Mouse (Mus musculus): ENCODE results near the gene Zfp385c.
"Not testable (repeated sequence)": the region's sequence is repeated elsewhere in the genome, so short reads cannot be mapped to it uniquely, and the experiment has no call there.

The Zfp385c gene

DNA sequence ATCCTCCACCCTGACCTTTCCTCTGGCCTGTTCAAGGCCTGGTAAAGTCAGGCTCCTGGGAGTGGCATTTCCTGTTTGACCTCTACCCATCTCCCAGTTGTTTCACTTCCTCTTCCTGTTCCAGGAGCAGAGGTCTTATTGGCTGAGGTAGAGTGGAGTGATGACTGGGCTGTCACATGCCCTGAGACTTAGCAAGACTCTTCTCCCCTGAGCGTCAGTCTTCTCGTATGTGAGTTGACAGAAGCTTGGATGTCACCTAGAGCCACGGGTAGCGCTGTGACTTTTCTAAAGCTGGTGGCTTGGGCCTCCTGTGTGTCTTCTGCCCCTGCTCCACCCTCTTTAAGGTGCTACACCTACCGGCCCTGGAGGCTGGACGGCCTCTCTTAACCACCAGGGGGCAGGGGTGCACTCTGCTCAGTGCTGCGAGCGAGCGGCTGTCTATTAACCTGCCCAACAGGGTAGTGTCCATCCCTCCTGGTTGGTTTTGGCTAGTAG lies 65.5 kb downstream of the Zfp385c start:
- DNase-seq (ENCODE audit: low spot score in 2 of 2): peak; percentile 67 to 83

GRCm38 (mm10) chr11:100625754-100626700 lies 66.2 kb downstream of the Zfp385c start:
- DNase-seq (ENCODE audit: low spot score in 2 of 2): no peak

DNA sequence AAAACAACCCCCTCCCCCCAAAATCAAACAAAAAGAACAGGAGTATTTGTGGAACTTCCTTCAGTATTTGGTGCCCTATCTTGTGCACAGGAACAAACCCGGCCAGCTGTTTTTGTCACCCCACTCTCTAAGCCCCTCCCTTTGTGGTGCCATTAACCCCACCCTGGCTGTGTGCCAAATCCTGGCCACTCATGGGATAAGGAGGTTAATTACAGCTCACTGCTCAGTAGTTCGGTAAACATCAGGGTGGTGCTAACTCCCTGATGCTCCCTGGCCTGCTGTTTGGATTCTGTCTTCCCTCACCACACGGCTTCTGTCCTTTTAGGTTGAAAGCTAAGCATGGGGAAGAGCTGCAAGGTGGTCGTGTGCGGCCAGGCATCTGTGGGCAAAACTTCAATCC lies 68.4 kb downstream of the Zfp385c start:
- peak in 1 of 2 experiments; percentile 16 for DNase-seq (ENCODE audit: low spot score in 2 of 2)

DNA sequence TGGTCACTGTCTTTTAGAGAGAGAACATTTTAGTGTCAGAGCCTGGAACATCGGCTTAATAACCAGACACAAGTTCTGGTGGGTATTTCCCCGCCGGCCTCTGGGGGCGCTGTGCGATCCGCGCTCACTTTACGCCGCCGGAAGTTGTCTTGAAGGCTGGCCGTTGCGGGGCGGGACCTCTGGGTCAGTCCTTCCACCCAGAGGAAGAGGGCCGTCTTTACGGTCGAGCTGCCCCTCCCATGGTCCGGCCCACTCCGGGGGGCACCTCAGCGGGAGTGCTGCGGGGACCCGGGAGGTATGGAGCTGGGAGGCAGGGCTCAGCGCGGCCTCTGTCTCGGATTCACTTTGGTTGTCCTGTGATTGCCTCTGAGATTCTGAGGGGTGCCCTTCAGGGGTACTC lies 69.5 kb downstream of the Zfp385c start:
- DNase-seq (ENCODE audit: low spot score in 2 of 2): peak; percentile 93 to 95

DNA sequence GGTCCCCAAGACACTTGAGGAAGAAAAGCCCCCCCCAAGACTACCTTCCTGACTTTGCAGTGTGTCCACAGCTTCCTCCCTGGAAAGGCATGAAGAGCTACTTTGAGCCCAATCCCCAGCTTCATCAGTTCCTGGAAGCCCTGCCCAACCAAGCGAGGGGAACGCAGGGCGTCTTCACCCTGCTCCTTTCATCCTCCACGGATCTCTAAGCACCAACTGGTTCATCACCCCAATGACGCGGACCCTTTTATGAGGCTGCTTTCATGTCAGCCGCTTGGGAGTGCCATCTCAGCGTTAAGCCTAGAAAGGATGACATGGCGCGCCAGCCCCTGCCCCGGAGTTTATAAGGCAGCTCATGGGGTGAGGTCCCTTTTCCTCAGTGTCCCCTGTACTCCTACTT lies 72.3 kb downstream of the Zfp385c start, which contains the start of gene Dnajc7:
Gene Dnajc7 (minus strand): TSS at position 187 of the 400 bp plus-strand sequence.
- no peak for DNase-seq (ENCODE audit: low spot score in 2 of 2)

DNA sequence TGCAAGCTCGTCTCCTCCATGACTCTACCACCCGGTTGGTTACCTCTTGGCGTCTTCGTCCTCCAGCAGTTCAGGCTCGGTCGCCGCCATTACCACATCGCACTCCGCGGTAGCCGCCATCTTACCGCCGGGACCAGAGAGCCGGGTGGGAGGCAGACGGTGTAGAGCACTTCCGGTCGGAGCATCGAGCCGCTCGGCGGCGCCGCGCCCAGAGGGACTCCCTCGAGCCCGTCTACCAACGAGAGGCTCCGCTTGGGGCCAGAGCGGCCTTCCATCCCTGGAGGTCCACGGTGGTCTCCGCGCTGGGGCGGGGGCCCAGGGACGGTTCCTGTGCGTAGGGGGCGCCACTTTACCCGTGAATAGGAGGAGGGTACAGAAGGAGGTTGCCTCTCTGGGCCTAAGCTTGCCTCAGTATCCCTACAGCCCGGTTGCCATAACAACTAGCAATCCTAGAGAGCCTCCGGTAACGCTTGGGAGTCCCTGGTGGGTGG lies 72.7 kb downstream of the Zfp385c start:
- peak; percentile 89 to 93 for DNase-seq (ENCODE audit: low spot score in 2 of 2)

DNA sequence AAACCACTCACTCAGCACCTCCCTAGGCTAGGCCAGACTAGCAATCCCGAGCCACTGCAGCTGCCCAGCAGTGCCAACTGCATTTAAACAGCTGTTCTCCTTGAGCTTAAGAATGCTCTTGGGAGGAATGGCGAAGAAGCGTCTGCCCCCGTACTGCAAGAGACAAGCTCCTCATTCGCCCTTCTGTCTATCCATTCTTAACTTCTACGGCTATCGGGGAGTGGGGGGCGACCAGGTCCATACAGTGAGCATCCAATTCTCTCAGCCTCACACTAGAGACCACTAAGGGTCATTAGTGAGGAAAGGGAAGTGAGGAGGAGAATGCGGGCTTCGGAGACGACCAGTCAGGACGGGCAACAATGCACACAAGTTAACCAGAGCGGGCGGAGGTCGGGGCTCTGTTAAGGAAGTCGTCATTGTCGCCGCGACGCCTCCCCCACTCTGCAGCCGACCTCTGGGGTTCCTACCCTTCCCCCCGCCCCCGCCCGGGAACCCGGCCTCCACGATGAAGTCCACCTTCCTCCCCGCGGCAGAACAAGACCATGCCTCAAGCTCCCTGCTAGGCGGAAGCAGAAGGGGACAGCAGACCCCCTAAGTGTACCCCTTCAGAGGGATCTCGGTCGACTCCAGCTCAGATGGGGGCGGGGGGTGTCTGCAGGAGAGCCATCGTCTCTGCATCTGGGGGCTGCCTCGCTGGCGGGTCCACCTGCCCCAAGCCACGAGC lies 73.3 kb downstream of the Zfp385c start, which contains the start of gene Nkiras2:
Gene Nkiras2 (plus strand): TSS at position 484 of the 724 bp plus-strand sequence.
- DNase-seq (ENCODE audit: low spot score in 2 of 2): peak; percentile 49 to 64

GRCm38 (mm10) chr11:100617480-100617879 lies 74.8 kb downstream of the Zfp385c start:
- DNase-seq (ENCODE audit: low spot score in 2 of 2): no peak

GRCm38 (mm10) chr11:100616836-100617235 lies 75.4 kb downstream of the Zfp385c start:
- DNase-seq (ENCODE audit: low spot score in 2 of 2): not testable (repeated sequence)

DNA sequence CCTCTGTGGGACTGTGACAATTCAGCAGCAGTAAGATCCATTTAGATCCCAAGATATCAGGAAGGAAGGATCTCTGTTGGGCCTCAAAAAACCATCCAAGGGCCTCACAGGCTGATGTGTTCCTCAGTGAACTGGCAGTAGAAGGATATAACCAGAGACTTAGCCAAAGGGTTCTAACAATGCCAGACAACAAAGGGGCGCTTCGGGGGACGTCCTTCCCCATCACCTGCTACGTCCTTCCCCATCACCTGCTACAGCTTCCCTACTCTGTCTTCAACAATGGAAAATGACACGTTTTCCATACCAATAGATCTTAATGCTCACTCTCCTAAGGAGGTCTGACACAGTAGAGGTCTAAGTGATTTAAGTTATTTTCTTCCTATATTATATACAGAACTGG lies 75.9 kb downstream of the Zfp385c start:
- DNase-seq (ENCODE audit: low spot score in 2 of 2): no peak

DNA sequence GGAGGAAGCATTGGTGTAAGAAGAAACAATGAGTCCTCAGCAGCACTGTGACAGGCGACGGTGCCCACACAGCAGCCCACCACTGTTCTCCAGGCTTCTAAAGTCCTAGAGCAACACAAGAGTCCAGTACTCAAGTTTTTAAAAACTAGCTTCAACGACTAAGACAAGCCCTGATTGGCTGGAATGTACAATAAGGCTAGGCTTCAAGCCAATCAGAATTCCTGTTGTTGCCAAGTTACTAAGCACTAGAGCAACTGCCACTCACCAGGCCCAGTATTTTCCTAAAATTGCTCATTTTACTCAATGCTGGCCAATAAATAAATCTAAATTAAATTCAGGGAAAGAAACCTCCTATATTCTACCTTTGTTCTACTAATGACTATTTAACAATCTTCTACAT lies 79.0 kb downstream of the Zfp385c start:
- no peak for DNase-seq (ENCODE audit: low spot score in 2 of 2)

DNA sequence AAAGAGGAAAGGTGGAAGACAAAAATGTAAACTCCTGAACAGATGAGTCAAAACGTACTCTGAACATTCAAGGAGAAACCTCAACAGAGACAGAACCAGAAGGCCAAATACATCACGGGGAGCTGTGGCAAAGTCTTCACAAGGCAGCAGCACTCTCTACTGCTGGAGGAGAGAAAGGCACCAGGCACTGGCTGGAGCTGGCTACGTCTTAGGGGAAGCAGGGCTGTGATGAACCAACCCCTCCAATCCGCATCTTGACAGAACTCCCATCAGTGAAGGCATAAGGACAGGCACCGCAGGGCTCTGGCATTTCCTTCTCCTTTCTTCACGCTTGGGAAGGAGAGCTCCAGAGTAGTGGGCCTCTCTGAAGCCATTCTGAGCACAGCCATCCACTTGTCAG lies 80.6 kb downstream of the Zfp385c start:
- no peak for DNase-seq (ENCODE audit: low spot score in 2 of 2)

DNA sequence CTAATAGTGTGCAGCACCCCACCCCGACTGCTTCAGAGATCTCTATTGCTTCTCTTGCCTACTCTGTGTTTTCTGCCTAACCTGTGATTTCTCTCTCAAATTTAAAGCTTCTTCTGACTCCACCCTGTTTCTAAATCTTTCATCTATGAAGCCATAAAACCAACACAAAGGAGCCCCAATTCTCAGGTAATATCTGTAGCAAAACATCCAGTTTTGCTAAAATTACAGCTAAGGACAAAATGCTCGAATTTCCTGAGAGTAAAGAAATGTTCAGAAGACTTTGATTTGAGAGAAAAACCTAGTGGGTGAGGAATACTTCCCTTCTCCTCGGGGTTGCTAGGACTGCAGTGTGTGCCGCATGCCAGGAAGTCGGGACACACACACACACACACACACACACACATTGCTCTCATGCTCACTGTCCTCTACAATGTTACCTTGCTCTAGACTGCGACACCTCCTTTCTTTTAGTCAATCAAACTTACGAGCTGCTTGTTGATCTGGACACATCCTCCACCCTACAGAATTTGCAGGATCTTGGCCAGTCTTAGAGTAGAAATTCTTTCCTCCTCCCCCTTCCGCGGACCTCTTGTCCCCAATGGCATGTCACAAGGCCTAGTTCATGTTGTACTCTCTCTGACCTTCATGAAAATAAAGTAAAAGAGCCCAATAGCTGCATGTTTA lies 82.1 kb downstream of the Zfp385c start:
- no peak for DNase-seq (ENCODE audit: low spot score in 2 of 2)

- DNase-seq (ENCODE audit: low spot score in 2 of 2): no peak
Measured at GRCm38 (mm10) chr11:100609355-100609996, 82.8 kb downstream of the Zfp385c start.

DNA sequence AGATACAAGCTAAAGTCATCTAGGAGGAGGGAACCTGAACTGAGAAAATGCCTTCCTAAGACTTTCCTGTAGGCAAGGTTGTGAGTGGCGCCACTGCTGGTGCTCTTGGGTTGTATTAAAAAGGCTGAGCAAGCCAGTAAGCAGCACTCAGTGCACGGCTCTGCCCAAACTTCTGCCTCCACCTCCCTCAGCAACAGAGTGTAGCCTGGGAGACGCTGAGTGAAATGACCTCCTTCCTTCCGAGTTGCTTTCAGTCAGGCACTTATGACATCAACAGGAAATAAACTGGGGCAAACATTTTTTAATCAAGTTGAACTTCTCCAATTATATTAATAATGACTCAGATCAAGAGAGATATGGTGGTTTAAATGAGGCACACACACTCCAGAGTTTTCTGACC lies 83.5 kb downstream of the Zfp385c start:
- no peak for DNase-seq (ENCODE audit: low spot score in 2 of 2)

- no peak for DNase-seq (ENCODE audit: low spot score in 2 of 2)
Measured at GRCm38 (mm10) chr11:100607121-100607520, 85.1 kb downstream of the Zfp385c start.

DNA sequence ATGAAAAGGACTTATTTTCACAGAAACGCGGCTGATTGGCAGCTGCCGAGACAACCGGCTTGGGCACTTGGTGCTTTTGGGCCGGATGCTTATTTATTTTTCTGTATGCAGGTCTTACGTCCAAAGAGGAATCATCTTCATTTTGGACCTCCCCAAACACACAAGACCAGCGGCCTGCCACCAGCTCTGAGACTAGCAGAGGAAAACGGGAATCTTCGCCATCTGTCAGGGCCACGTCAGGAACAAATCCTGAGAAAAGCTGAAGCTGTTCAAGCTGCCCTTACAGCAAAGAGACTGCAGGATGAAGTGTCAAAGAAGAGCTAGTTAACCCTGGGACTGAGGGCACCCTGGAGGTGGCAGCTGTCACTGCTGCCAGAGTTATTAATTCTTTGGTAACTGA lies 86.8 kb downstream of the Zfp385c start:
- DNase-seq (ENCODE audit: low spot score in 2 of 2): no peak

GRCm38 (mm10) chr11:100604321-100605005 lies 87.8 kb downstream of the Zfp385c start:
- no peak for DNase-seq (ENCODE audit: low spot score in 2 of 2)

- no peak for DNase-seq (ENCODE audit: low spot score in 2 of 2)
Measured at GRCm38 (mm10) chr11:100603813-100604212, 88.4 kb downstream of the Zfp385c start.

DNA sequence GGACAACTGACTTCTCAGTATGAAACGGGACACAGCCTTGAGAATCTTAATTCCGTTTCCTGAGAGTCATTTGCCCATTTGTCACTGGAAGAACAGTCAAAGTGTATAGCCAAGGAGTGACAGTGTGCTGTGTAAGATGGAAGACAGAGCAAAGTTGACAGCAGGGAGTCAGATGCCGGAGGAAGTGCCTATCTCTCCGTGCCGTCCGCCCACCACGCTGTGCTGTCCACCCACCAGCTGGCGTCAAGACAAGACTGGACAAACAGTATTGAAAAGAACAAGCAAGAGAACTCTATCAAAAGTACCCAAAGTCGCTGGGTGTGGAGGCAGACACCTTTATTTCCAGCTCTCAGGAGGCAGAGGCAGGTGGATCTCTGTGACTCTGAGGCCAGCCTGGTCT lies 89.1 kb downstream of the Zfp385c start:
- no peak for DNase-seq (ENCODE audit: low spot score in 2 of 2)

DNA sequence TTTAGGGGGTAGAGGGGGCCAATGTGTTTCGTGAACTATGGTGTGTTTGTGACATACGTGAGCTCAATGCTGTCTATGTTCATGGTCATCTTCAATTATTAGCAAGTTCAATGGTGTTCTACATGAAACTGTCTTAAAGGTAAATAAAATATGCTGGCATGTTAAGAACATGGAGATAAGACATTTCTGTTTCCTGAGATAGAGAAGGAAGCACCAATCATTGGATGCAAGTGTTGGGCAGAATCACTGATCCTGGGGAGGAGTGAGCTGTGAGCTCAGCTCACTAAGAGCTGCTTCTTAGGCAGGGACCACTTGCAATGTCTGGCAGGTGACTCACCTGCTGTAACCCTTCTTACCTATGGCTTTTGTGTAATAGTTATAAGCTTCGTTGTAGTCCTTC lies 90.9 kb downstream of the Zfp385c start:
- no peak for DNase-seq (ENCODE audit: low spot score in 2 of 2)

Measured in natural killer cell, adult 2 months (primary cell).